Mouse (Mus musculus) frontal cortex, adult 2 months (tissue): Measurements from ENCODE around the gene Gga3. TPM values are rescaled to one million over a fixed set of nuclear protein-coding genes. Genes with fewer than 3 reads are reported as not detected.

Experiments used
- DNase-seq, 2 experiments: peaks; one replicate each; pipeline ENCODE4 v3.0.0; 2022; ENCODE audit warnings: low spot score in 1 of 2; ENCODE audit errors: extremely low spot score in 1 of 2
- polyA plus RNA-seq: library from polyadenylated mRNA; depleted of rRNA; stranded (reverse); fragments of >200 nt; gene quantifications from 2 replicates; pipeline ENCODE4 v1.2.3, GENCODE M21; 2012; rRNA removed

Gga3 gene
- polyA plus RNA-seq, 1 experiment, result 61.7 TPM

- no peak for DNase-seq
Measured at GRCm38 (mm10) chr11:115582913-115583606, 20.8 kb downstream of the Gga3 start.

DNA sequence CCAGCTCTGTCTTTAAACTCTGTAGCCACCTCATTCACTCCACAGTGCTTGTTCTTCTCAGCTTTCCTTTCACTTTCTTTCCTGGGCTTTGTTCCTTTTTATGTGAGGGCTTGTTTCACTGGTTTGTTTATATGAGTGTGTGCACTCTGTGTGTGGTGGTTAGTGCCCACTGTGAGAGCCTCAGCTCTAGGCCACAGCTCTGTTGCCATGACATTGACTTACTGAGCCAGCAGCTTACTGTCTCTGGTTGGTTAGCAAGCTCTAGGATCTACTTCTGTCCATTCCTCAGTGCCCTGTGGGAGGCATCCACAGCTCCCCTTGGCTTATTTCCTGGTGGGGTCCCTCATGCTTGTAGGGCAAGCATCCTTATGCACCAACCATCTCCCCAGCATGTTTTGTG lies 24.8 kb downstream of the Gga3 start:
- DNase-seq, result no peak

DNA sequence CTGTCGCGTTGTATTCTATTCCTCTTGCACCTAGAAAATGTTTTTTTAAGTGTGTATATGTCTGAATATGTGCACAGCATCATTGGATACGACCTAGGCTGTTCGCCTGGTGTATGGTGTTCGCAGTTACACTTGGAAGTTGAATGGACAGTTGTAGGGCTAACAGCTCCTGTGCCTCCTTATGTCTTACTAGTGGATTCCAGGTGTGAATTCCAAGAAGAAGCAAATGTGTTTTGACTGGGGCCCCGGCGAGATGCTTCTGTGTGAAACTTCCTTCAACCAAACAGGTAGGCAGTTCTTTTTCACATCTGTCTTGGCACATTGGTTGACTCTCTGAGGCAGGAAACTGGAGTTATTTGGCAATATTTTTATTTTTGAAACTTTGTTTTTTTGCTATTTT lies 38.9 kb downstream of the Gga3 start:
- no peak for DNase-seq

- DNase-seq, result peak; percentile 92 to 98
Measured at GRCm38 (mm10) chr11:115564064-115564809, 39.6 kb downstream of the Gga3 start, which contains the start of gene Nup85. Gene Nup85 (plus strand): TSS chr11:115564434.

DNA sequence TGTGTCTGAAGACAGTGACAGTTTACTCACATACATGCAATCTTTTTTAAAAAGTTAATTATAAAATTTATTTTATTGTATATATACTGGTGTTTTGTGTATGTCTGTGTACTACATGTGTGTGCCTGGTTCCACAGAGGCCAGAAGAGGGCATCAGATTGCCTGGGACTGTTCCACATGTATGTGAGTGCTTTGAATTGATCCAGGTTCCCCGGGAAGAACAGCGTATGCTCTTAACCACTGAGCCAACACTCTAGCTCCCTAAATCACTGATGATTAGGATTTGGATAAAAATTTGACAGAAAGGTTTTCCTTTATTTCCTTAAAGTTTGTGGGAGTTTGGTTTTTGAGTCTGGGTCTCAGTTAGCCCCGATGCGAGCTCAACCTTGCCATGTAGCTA lies 40.4 kb downstream of the Gga3 start:
- DNase-seq, result no peak

- no peak for DNase-seq
Measured at GRCm38 (mm10) chr11:115555717-115556116, 48.1 kb downstream of the Gga3 start.

- DNase-seq, result peak in 1 of 2 experiments; percentile 23
Measured at GRCm38 (mm10) chr11:115552783-115553182, 51.1 kb downstream of the Gga3 start.

GRCm38 (mm10) chr11:115543571-115543970 lies 60.3 kb downstream of the Gga3 start:
- no peak for DNase-seq

- no peak for DNase-seq
Measured at GRCm38 (mm10) chr11:115538045-115538444, 65.8 kb downstream of the Gga3 start.

DNA sequence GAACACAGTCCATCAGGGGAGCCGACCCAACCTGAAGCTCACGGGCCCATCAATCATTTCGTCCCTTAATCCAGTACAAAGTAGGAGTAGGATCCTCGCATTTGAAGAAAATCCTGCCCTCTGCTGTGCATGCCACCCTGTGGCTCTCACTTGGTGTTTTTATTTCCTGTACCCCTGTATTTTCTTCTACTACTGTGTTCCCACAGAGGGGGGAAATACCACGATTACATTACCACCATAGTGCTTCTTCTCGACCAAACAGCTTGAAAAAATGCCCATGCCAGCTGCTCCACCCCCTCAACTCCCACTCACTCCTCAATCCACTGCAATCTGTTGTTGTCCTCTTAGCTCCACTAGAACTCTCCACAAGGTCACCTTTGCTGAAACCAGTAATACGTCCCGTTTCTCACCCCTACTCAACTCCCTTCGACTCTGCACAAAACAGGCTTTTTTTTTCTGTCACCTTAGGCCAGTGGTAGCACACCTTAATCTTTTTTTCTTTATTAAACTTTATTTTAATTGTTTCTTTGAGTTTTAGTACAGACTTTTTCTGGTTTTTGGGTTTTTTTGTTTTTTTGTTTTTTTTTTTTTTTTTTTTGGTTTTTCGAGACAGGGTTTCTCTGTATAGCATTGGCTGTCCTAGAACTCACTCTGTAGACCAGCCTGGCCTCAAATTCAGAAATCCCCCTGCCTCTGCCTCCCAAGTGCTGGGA lies 66.8 kb downstream of the Gga3 start:
- DNase-seq, result peak in 1 of 2 experiments; percentile 64

GRCm38 (mm10) chr11:115536038-115536681 lies 67.7 kb downstream of the Gga3 start, which contains the start of gene Sumo2:
Gene Sumo2 (minus strand): TSS chr11:115536276.
- DNase-seq, result peak; percentile 93 to 98

GRCm38 (mm10) chr11:115535401-115536037 lies 68.3 kb downstream of the Gga3 start:
- peak in 1 of 2 experiments; percentile 31 for DNase-seq

GRCm38 (mm10) chr11:115534759-115535371 lies 69.0 kb downstream of the Gga3 start:
- no peak for DNase-seq

Other genes with a start within 250 kb of the Gga3 start
- 97.9 and 106 TPM in 2 replicates for gene Hid1, start 236.3 kb downstream of the Gga3 start, polyA plus RNA-seq
- 22.7 and 23.1 TPM in 2 replicates for gene Cdr2l, start 222.1 kb downstream of the Gga3 start, polyA plus RNA-seq
- 129 and 134 TPM in 2 replicates for gene Mrpl58, start 200.3 kb downstream of the Gga3 start, polyA plus RNA-seq
- gene Atp5h, start 184.1 kb downstream of the Gga3 start, polyA plus RNA-seq, result 785 and 842 TPM in 2 replicates
- gene Kctd2, start 183.9 kb downstream of the Gga3 start, polyA plus RNA-seq, result 71.8 and 78.7 TPM in 2 replicates
- 0.06 and 0.17 TPM in 2 replicates for gene Trim80, start 163.5 kb downstream of the Gga3 start, polyA plus RNA-seq
- gene Slc16a5, start 141.6 kb downstream of the Gga3 start, polyA plus RNA-seq, result 0.06 TPM in 1 of 2 replicates, not detected in the other
- 9.9 TPM in 2 replicates for gene Armc7, start 128.4 kb downstream of the Gga3 start, polyA plus RNA-seq
- 73.9 and 74.9 TPM in 2 replicates for gene Nt5c, start 112.2 kb downstream of the Gga3 start, polyA plus RNA-seq
- 209 and 216 TPM in 2 replicates for gene Jpt1, start 89.7 kb downstream of the Gga3 start, polyA plus RNA-seq
- gene Sumo2, start 67.8 kb downstream of the Gga3 start, polyA plus RNA-seq, result 365 and 405 TPM in 2 replicates
- 71.0 and 72.9 TPM in 2 replicates for gene Nup85, start 39.6 kb downstream of the Gga3 start, polyA plus RNA-seq
- 40.7 and 42.9 TPM in 2 replicates for gene Mrps7, start 126 bp downstream of the Gga3 start, polyA plus RNA-seq
- gene Mif4gd, start 8.9 kb upstream of the Gga3 start, polyA plus RNA-seq, result 36.3 and 38.9 TPM in 2 replicates
- 117 and 127 TPM in 2 replicates for gene Slc25a19, start 24.2 kb upstream of the Gga3 start, polyA plus RNA-seq
- gene Grb2, start 104.5 kb upstream of the Gga3 start, polyA plus RNA-seq, result 194 and 200 TPM in 2 replicates
- gene Tmem94, start 161.4 kb upstream of the Gga3 start, polyA plus RNA-seq, result 49.7 and 57.3 TPM in 2 replicates
- gene Caskin2, start 209.6 kb upstream of the Gga3 start, polyA plus RNA-seq, result 25.8 and 29.3 TPM in 2 replicates
- gene Tsen54, start 210.7 kb upstream of the Gga3 start, polyA plus RNA-seq, result 15.6 and 16.8 TPM in 2 replicates
- gene Llgl2, start 220.0 kb upstream of the Gga3 start, polyA plus RNA-seq, result 2.8 and 3.2 TPM in 2 replicates